Mouse (Mus musculus): Measurements from ENCODE around the gene Mrgprb5. TPM values are rescaled to one million over a fixed set of nuclear protein-coding genes. Genes with fewer than 3 reads are reported as not detected.

Mrgprb5 gene
- not detected for total RNA-seq (2023)

GRCm38 (mm10) chr7:48168919-48169318 lies at the start of gene Mrgprb5:
Gene Mrgprb5 (minus strand): TSS chr7:48169019.

DNA sequence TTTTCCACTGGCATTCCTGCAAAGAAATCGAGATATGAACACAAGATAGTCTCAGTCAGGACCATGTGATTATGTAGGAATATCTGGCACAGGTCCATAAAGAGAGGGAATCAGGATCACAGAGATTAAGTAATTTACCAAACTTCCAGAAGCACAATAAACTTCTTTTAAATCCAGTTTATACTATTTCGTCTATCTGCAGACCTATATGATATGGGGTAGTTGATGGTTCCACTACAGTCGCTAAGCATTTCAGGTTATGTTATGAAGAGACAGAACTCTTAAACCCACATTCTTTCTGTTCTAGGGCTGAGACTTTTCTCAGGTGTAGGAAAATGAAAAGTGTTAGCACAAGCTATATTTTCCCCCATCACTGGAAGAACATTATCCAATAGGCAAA lies 30.4 kb upstream of the Mrgprb5 start, which contains the start of gene Mrgprb4:
Gene Mrgprb4 (minus strand): TSS at position 101 of the 400 bp plus-strand sequence.

Other genes with a start within 250 kb of the Mrgprb5 start
- gene Mrgpra4, start 186.9 kb downstream of the Mrgprb5 start, total RNA-seq (2023): not detected
- gene Mrgprx1, start 141.4 kb downstream of the Mrgprb5 start, total RNA-seq (2023): not detected
- not detected for gene Mrgprb4, start 30.3 kb upstream of the Mrgprb5 start, total RNA-seq (2023)
- gene Mrgprb8, start 219.5 kb upstream of the Mrgprb5 start, total RNA-seq (2023): not detected

All from CD4-positive naive resting alpha-beta T cell, adult 57 days (primary cell).